Mouse (Mus musculus): ENCODE measurements around the gene Slc18a3. TPM values are rescaled to one million over a fixed set of nuclear protein-coding genes. Genes with fewer than 3 reads are reported as not detected.

The Slc18a3 gene
- polyA plus RNA-seq (2014; fragmentation: Illumina TruSeq; extraction: RNeasy Lipid Tissue Mini Kit (QIAGEN cat#74804); ENCODE audit: low read depth, low replicate concordance), result not detected

GRCm38 (mm10) chr14:32464601-32465505, at the start of gene Slc18a3:
TSS of gene Slc18a3 (minus strand) at chr14:32464850.

GRCm38 (mm10) chr14:32513336-32514032, 48.8 kb upstream of the Slc18a3 start, which contains the start of gene Ercc6:
TSS of gene Ercc6 (plus strand) at chr14:32513521.

DNA sequence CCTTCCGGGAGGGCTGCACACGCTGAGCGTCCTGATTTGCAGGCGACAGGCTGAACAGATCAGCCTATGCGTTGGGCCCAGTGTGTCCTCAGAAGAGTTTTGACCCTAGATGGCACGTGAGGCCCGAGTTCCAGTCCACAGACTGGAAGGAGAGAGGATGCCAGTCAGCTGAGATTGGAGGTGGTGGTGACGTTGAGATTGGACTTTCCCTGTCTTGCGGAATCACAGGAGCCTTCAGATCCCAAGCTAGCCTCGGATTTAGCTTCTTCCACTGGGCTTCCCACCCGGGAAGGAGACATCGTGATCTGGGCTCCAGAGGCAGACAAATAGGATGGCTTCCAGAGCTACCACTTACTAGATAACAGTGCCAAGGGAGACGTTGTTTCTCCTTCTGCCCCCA, 1.2 kb upstream of the Slc18a3 start, which contains the start of gene Chat:
Gene Chat (minus strand): TSS at position 101 of the 400 bp plus-strand sequence.

Other genes with a start within 250 kb of the Slc18a3 start
- gene Ogdhl, start 142.8 kb downstream of the Slc18a3 start, polyA plus RNA-seq (2014; fragmentation: Illumina TruSeq; extraction: RNeasy Lipid Tissue Mini Kit (QIAGEN cat#74804); ENCODE audit: low read depth, low replicate concordance), result 2.7 TPM
- 44.3 TPM for gene 1700024G13Rik, start 76.5 kb downstream of the Slc18a3 start, polyA plus RNA-seq (2014; fragmentation: Illumina TruSeq; extraction: RNeasy Lipid Tissue Mini Kit (QIAGEN cat#74804); ENCODE audit: low read depth, low replicate concordance)
- gene Chat, start 1.1 kb upstream of the Slc18a3 start, polyA plus RNA-seq (2014; fragmentation: Illumina TruSeq; extraction: RNeasy Lipid Tissue Mini Kit (QIAGEN cat#74804); ENCODE audit: low read depth, low replicate concordance), result not detected
- 16.2 TPM for gene Ercc6, start 48.7 kb upstream of the Slc18a3 start, polyA plus RNA-seq (2014; fragmentation: Illumina TruSeq; extraction: RNeasy Lipid Tissue Mini Kit (QIAGEN cat#74804); ENCODE audit: low read depth, low replicate concordance)
- gene Prrxl1, start 134.6 kb upstream of the Slc18a3 start, polyA plus RNA-seq (2014; fragmentation: Illumina TruSeq; extraction: RNeasy Lipid Tissue Mini Kit (QIAGEN cat#74804); ENCODE audit: low read depth, low replicate concordance), result not detected
- gene 3425401B19Rik, start 220.4 kb upstream of the Slc18a3 start, polyA plus RNA-seq (2014; fragmentation: Illumina TruSeq; extraction: RNeasy Lipid Tissue Mini Kit (QIAGEN cat#74804); ENCODE audit: low read depth, low replicate concordance), result 0.04 TPM